Mouse (Mus musculus) ES-E14 (cell line): ENCODE measurements around the gene Sypl. TPM values are rescaled to one million over a fixed set of nuclear protein-coding genes. Genes with fewer than 3 reads are reported as not detected.
"Not testable (repeated sequence)": the region's sequence is repeated elsewhere in the genome, so short reads cannot be mapped to it uniquely, and the experiment has no call there.

Experiments
- DNase-seq: peaks from one replicate; pipeline ENCODE4 v3.0.0-alpha.2; 2013; ENCODE audit warnings: low read depth, low spot score
- H3K27ac ChIP-seq: 2 replicates; pipeline ENCODE4 v1.5.1; 2012; ENCODE audit warnings: low read depth, mild to moderate bottlenecking, low read length, moderate library complexity, mixed read lengths; ENCODE audit not compliant: poor library complexity, insufficient read depth, severe bottlenecking
- H3K36me3 ChIP-seq: 2 replicates; pipeline ENCODE4 v1.6.1; 2012; ENCODE audit warnings: mild to moderate bottlenecking, low read length, moderate library complexity, mixed read lengths; ENCODE audit not compliant: control insufficient read depth, poor library complexity, insufficient read depth, severe bottlenecking
- H3K4me1 ChIP-seq, 2 experiments: fragments of 150-350 bp in 1 of 2; sonication (generic) in 1 of 2; 2 replicates each; pipeline ENCODE4 v1.6.1; 2012; ENCODE audit warnings: low read length in 2 of 2, mild to moderate bottlenecking in 1 of 2, mixed read lengths in 1 of 2; ENCODE audit not compliant: control insufficient read depth in 2 of 2, insufficient read depth in 2 of 2, poor library complexity in 1 of 2
- H3K4me3 ChIP-seq, 2 experiments: fragments of 150-350 bp in 1 of 2; sonication (generic) in 1 of 2; 2 replicates each; pipeline ENCODE4 v1.5.1; 2012; ENCODE audit warnings: low read length in 2 of 2, low read depth in 1 of 2, mild to moderate bottlenecking in 1 of 2, mixed read lengths in 1 of 2; ENCODE audit not compliant: insufficient read depth in 1 of 2, poor library complexity in 1 of 2, severe bottlenecking in 1 of 2
- H3K9ac ChIP-seq: 2 replicates; pipeline ENCODE4 v1.6.1; 2012; ENCODE audit warnings: low read depth, mild to moderate bottlenecking, low read length, mixed read lengths; ENCODE audit not compliant: poor library complexity, insufficient read depth, severe bottlenecking
- H3K9me3 ChIP-seq: fragments of 150-350 bp; sonication (generic); 2 replicates; pipeline ENCODE4 v1.6.1; 2012; ENCODE audit warnings: low read depth, mild to moderate bottlenecking, low read length; ENCODE audit not compliant: control insufficient read depth, insufficient read depth
- CHD2 ChIP-seq: IDR thresholded peaks from 2 replicates; pipeline ENCODE4 v1.6.1; 2014; ENCODE audit warnings: mild to moderate bottlenecking, low read depth, low read length, inconsistent platforms
- HCFC1 ChIP-seq: IDR thresholded peaks from 2 replicates; pipeline ENCODE4 v1.6.1; 2012; ENCODE audit warnings: low read length, inconsistent platforms, borderline replicate concordance; ENCODE audit not compliant: insufficient read depth
- MAFK ChIP-seq: IDR thresholded peaks from 2 replicates; pipeline ENCODE4 v1.6.1; 2014; ENCODE audit warnings: mild to moderate bottlenecking, low read depth, low read length, inconsistent platforms; ENCODE audit not compliant: insufficient read depth
- ZC3H11A ChIP-seq: IDR thresholded peaks from 2 replicates; pipeline ENCODE4 v1.6.1; 2012; ENCODE audit warnings: low read depth, mild to moderate bottlenecking, inconsistent platforms, low read length, borderline replicate concordance
- ZNF384 ChIP-seq: IDR thresholded peaks from 2 replicates; pipeline ENCODE4 v1.6.1; 2012; ENCODE audit warnings: low read depth, low read length, inconsistent platforms
- in situ Hi-C, 2 experiments: fragments of 600-800 bp; cut with MboI; formaldehyde crosslinking; loops; one replicate each; pipeline ENCODE4 v1.15.1; 2025; ENCODE audit warnings: low sequenced_read_pairs in 2 of 2, inconsistent platforms in 1 of 2; ENCODE audit not compliant: unreplicated experiment in 2 of 2
- total RNA-seq: library from RNA; depleted of rRNA; stranded (reverse); fragments of 300-350 nt; gene quantifications from 2 replicates; pipeline ENCODE4 v1.2.3, GENCODE M21; 2012

The Sypl gene
- total RNA-seq, 1 experiment, result 29.2 TPM

- no peak overlapping the region for H3K27ac ChIP-seq
- H3K9ac ChIP-seq, result no peak overlapping the region
- no peak overlapping the region for H3K4me3 ChIP-seq
- H3K9me3 ChIP-seq, result no peaks in the 10 kb centered on the region
- no peaks in the 10 kb centered on the region for H3K4me1 ChIP-seq
- no peak for DNase-seq
- TF ChIP-seq CHD2 (no peak), ZC3H11A (no peak), HCFC1 (no peak), MAFK (no peak), ZNF384 (no peak)
- in situ Hi-C loops, result no loop called here
- H3K36me3 ChIP-seq, result no peaks in the 10 kb centered on the region
These were observed 41.6 kb downstream of the Sypl start for GRCm38 (mm10) chr12:32995081-32995834.

- H3K9me3 ChIP-seq, result no peaks in the 10 kb centered on the region
- TF ChIP-seq CHD2 (no peak), ZC3H11A (no peak), ZNF384 (no peak), MAFK (no peak), HCFC1 (no peak)
- H3K36me3 ChIP-seq, result no peaks in the 10 kb centered on the region
- H3K9ac ChIP-seq, result no peak overlapping the region
- in situ Hi-C loops, result no loop called here
- H3K4me1 ChIP-seq, result no peaks in the 10 kb centered on the region
- no peak overlapping the region for H3K27ac ChIP-seq
- no peak for DNase-seq
- no peak overlapping the region for H3K4me3 ChIP-seq
These were observed 45.1 kb downstream of the Sypl start for GRCm38 (mm10) chr12:32998766-32999165.

GRCm38 (mm10) chr12:32999778-33000177, 46.1 kb downstream of the Sypl start:
- H3K27ac ChIP-seq, H3K9ac ChIP-seq, H3K4me3 ChIP-seq, in situ Hi-C loops, H3K9me3 ChIP-seq, H3K36me3 ChIP-seq, DNase-seq, H3K4me1 ChIP-seq: not testable (repeated sequence)

- no peak for TF ChIP-seq HCFC1
- TF ChIP-seq CHD2, result no peak
- TF ChIP-seq ZNF384, result no peak
- no peak for DNase-seq
- Histone ChIP-seq H3K27ac (no peak overlapping the region), H3K9ac (no peak overlapping the region), H3K4me3 (no peak overlapping the region), H3K9me3 (no peaks in the 10 kb centered on the region), H3K36me3 (no peaks in the 10 kb centered on the region), H3K4me1 (no peaks in the 10 kb centered on the region)
- in situ Hi-C loops, result no loop called here
These were observed 46.7 kb downstream of the Sypl start for GRCm38 (mm10) chr12:33000402-33000801.

GRCm38 (mm10) chr12:33003339-33003965, 49.8 kb downstream of the Sypl start:
- H3K9ac ChIP-seq, result no peak overlapping the region
- peaks cover 2 to 4% of the 10 kb centered on the region in 2 experiments; a peak in 2 of 4 replicates for H3K4me1 ChIP-seq
- H3K9me3 ChIP-seq, result no peaks in the 10 kb centered on the region
- DNase-seq, result no peak
- in situ Hi-C loops, result no loop called here
- H3K36me3 ChIP-seq, result no peaks in the 10 kb centered on the region
- no peak overlapping the region for H3K4me3 ChIP-seq
- H3K27ac ChIP-seq, result no peak overlapping the region
- TF ChIP-seq CHD2 (no peak), ZC3H11A (no peak), HCFC1 (no peak), ZNF384 (no peak), MAFK (no peak)
